Mouse (Mus musculus) G1E (cell line): ENCODE data around the gene Dcaf15.

Experiments used
- CTCF ChIP-seq: IDR thresholded peaks from 2 replicates; pipeline ENCODE4 v1.5.1; 2012; ENCODE audit warnings: low read depth, low read length, inconsistent platforms, mixed read lengths
- TAL1 ChIP-seq: conservative IDR thresholded peaks from 2 replicates; pipeline ENCODE4 v1.6.1; 2012; ENCODE audit warnings: low read depth, low read length, inconsistent platforms, mixed read lengths

- no peak for TF ChIP-seq CTCF
- TF ChIP-seq TAL1: no peak
Observed at GRCm38 (mm10) chr8:84073230-84073976, 31.2 kb downstream of the Dcaf15 start.
